Mouse (Mus musculus): Measurements from ENCODE around the gene Cfd. TPM values are rescaled to one million over a fixed set of nuclear protein-coding genes. Genes with fewer than 3 reads are reported as not detected.

Gene Cfd
- polyA plus RNA-seq, 1 experiment = not detected

DNA sequence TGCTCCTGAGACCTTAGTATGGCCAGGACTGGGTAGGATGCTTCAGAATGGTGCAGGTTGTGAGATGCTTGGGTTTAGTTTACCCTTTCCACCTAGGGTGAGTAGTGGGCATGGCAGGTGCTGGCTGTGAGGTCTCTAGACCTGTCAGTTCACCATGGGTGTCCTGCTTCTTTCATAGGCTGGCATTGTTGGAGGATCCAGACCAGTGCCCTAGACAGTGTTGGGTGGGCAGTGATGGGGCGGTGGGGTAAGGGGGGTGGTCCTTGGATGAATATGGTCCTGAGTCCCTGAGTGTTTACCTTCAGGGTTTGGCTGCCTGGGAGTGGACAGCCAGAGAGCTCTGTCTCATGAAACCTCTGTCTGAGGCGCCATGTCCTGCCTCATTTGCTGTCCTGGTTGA is 32.8 kb upstream of the Cfd start:
- Histone ChIP-seq H3K27me3 (ENCODE audit: control insufficient read depth, insufficient read depth, insufficient read length) (no peaks in the 10 kb centered on the region), H3K36me3 (ENCODE audit: control insufficient read depth, insufficient read depth) (peaks cover 72% of the 10 kb centered on the region), H3K79me3 (ENCODE audit: low read depth) (peaks cover 72% of the 10 kb centered on the region), H3K4me3 (ENCODE audit: insufficient read depth, poor library complexity, severe bottlenecking) (peak overlapping the region; percentile 87), H3K79me2 (ENCODE audit: control insufficient read depth, insufficient read depth) (peaks cover 86% of the 10 kb centered on the region), H3ac (ENCODE audit: control insufficient read depth, insufficient read length, low read depth) (peak overlapping the region; percentile 2)
- TF ChIP-seq FOSL1 (IDR thresholded peaks at IDR 0.05; ENCODE audit: insufficient read depth, low read length, poor library complexity, severe bottlenecking) = no peak
- no peak for TF ChIP-seq MAX (IDR thresholded peaks at IDR 0.05)
- no peak for TF ChIP-seq USF1 (IDR thresholded peaks at IDR 0.05; ENCODE audit: low read depth)
- TF ChIP-seq CEBPB (IDR thresholded peaks at IDR 0.05; ENCODE audit: low read depth) = no peak
- TF ChIP-seq MYOD1 (IDR thresholded peaks at IDR 0.05; ENCODE audit: control insufficient read depth, insufficient read length, low read depth) = no peak
- no peak for TF ChIP-seq CTCF (IDR thresholded peaks at IDR 0.05; ENCODE audit: control insufficient read depth, insufficient read depth, insufficient read length)
- TF ChIP-seq MYOG (IDR thresholded peaks at IDR 0.05; ENCODE audit: control insufficient read depth, extremely low read depth, insufficient read length) = no peak

DNA sequence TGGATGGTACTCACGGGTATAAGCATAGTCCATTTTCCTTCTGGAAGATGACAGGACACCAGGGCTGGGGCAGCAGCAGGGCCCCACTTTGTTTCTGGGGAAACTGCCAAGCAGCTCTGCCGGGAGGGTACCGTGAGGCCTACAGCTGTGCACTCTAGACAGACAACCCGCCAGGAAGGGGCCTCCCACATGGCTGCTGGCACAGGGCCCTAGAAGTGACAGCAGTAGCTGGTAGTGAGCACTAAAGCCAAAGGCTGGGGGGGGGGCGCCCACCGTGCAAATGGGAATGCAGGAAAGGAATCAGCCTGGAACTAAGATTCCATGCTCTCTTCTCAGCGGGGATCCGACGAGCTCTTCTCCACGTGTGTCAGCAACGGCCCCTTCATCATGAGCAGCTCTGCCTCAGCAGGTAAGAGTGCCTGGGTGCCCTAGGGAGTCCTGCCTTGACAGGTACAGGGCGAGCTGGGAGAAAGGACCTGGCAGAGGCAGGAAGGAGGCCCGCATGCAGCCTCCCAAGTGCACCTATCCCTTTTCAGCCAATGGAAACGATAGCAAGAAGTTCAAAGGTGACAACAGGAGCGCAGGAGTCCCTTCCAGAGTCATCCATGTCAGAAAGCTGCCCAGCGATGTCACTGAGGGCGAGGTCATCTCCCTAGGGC is 32.1 kb upstream of the Cfd start:
- H3K27me3 ChIP-seq (ENCODE audit: control insufficient read depth, insufficient read depth, insufficient read length) = no peaks in the 10 kb centered on the region
- H3K36me3 ChIP-seq (ENCODE audit: control insufficient read depth, insufficient read depth) = peaks cover 79% of the 10 kb centered on the region
- no peak overlapping the region for H3ac ChIP-seq (ENCODE audit: control insufficient read depth, insufficient read length, low read depth)
- H3K4me3 ChIP-seq (ENCODE audit: insufficient read depth, poor library complexity, severe bottlenecking) = no peak overlapping the region
- no peak for TF ChIP-seq MAX (IDR thresholded peaks at IDR 0.05)
- no peak for TF ChIP-seq MYOG (IDR thresholded peaks at IDR 0.05; ENCODE audit: control insufficient read depth, extremely low read depth, insufficient read length)
- TF ChIP-seq CEBPB (IDR thresholded peaks at IDR 0.05; ENCODE audit: low read depth) = no peak
- TF ChIP-seq CTCF (IDR thresholded peaks at IDR 0.05; ENCODE audit: control insufficient read depth, insufficient read depth, insufficient read length) = no peak
- TF ChIP-seq MYOD1 (IDR thresholded peaks at IDR 0.05; ENCODE audit: control insufficient read depth, insufficient read length, low read depth) = no peak
- no peak for TF ChIP-seq FOSL1 (IDR thresholded peaks at IDR 0.05; ENCODE audit: insufficient read depth, low read length, poor library complexity, severe bottlenecking)
- no peak for TF ChIP-seq USF1 (IDR thresholded peaks at IDR 0.05; ENCODE audit: low read depth)
- peaks cover 71% of the 10 kb centered on the region for H3K79me3 ChIP-seq (ENCODE audit: low read depth)
- peaks cover 83% of the 10 kb centered on the region for H3K79me2 ChIP-seq (ENCODE audit: control insufficient read depth, insufficient read depth)

DNA sequence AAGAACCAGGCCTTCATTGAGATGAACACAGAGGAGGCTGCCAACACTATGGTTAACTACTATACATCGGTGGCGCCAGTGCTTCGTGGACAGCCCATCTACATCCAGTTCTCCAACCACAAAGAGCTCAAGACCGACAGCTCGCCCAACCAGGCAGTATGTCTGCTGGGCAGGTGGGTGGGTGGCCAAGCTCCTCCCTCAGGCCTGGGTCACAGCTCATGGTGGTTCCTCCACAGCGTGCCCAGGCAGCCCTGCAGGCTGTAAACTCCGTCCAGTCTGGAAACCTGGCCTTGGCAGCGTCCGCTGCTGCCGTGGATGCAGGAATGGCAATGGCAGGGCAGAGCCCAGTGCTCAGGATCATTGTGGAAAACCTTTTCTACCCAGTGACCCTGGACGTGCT is 31.5 kb upstream of the Cfd start:
- Histone ChIP-seq H3ac (ENCODE audit: control insufficient read depth, insufficient read length, low read depth) (no peak overlapping the region), H3K79me3 (ENCODE audit: low read depth) (peaks cover 71% of the 10 kb centered on the region), H3K4me3 (ENCODE audit: insufficient read depth, poor library complexity, severe bottlenecking) (no peak overlapping the region), H3K27me3 (ENCODE audit: control insufficient read depth, insufficient read depth, insufficient read length) (no peaks in the 10 kb centered on the region), H3K79me2 (ENCODE audit: control insufficient read depth, insufficient read depth) (peaks cover 83% of the 10 kb centered on the region), H3K36me3 (ENCODE audit: control insufficient read depth, insufficient read depth) (peaks cover 84% of the 10 kb centered on the region)
- TF ChIP-seq MYOG (IDR thresholded peaks at IDR 0.05; ENCODE audit: control insufficient read depth, extremely low read depth, insufficient read length) (no peak), CTCF (IDR thresholded peaks at IDR 0.05; ENCODE audit: control insufficient read depth, insufficient read depth, insufficient read length) (no peak), FOSL1 (IDR thresholded peaks at IDR 0.05; ENCODE audit: insufficient read depth, low read length, poor library complexity, severe bottlenecking) (no peak), USF1 (IDR thresholded peaks at IDR 0.05; ENCODE audit: low read depth) (no peak), MYOD1 (IDR thresholded peaks at IDR 0.05; ENCODE audit: control insufficient read depth, insufficient read length, low read depth) (no peak), CEBPB (IDR thresholded peaks at IDR 0.05; ENCODE audit: low read depth) (no peak), MAX (IDR thresholded peaks at IDR 0.05) (no peak)

DNA sequence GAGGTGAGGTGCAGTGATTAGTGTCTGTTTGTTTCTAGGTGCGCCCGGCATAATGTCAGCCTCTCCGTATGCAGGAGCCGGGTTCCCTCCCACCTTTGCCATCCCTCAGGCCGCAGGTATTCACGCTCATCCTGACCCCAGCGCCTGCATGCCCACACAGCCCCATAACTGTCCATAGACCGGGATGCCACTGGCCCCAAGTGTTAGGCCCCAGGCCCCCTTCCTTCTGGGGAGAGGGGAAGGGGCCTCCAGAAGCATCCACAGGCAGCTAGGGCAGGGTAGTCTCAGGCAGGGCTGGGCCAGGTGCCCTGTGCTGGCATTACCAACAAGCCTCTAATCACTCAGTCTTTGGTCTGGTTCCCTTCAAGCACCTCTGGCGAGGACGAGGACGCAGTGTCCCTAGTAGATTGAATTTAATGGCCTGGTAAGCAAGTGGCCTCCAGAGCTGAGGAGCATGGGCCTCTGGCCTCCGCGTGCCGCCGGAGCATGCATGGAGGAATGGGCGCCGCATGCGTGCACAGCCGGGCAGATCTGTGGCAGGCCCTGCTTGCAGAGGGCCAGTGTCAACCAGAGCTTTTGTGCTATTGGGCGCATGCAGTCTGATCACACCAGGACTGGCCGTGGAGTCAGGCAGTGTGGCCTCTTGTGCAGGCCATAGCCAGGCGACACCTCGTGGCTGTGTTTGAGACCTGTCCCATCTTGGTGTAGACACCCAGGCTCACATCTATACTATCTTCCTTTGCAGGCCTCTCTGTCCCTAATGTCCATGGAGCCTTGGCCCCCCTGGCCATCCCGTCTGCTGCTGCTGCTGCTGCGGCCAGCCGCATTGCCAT is 30.4 kb upstream of the Cfd start:
- H3K4me3 ChIP-seq (ENCODE audit: insufficient read depth, poor library complexity, severe bottlenecking) = no peak overlapping the region
- peaks cover 63% of the 10 kb centered on the region for H3K79me3 ChIP-seq (ENCODE audit: low read depth)
- TF ChIP-seq MYOG (IDR thresholded peaks at IDR 0.05; ENCODE audit: control insufficient read depth, extremely low read depth, insufficient read length) = no peak
- no peak for TF ChIP-seq MAX (IDR thresholded peaks at IDR 0.05)
- no peak overlapping the region for H3ac ChIP-seq (ENCODE audit: control insufficient read depth, insufficient read length, low read depth)
- peaks cover 93% of the 10 kb centered on the region for H3K36me3 ChIP-seq (ENCODE audit: control insufficient read depth, insufficient read depth)
- H3K79me2 ChIP-seq (ENCODE audit: control insufficient read depth, insufficient read depth) = peaks cover 74% of the 10 kb centered on the region
- no peaks in the 10 kb centered on the region for H3K27me3 ChIP-seq (ENCODE audit: control insufficient read depth, insufficient read depth, insufficient read length)

DNA sequence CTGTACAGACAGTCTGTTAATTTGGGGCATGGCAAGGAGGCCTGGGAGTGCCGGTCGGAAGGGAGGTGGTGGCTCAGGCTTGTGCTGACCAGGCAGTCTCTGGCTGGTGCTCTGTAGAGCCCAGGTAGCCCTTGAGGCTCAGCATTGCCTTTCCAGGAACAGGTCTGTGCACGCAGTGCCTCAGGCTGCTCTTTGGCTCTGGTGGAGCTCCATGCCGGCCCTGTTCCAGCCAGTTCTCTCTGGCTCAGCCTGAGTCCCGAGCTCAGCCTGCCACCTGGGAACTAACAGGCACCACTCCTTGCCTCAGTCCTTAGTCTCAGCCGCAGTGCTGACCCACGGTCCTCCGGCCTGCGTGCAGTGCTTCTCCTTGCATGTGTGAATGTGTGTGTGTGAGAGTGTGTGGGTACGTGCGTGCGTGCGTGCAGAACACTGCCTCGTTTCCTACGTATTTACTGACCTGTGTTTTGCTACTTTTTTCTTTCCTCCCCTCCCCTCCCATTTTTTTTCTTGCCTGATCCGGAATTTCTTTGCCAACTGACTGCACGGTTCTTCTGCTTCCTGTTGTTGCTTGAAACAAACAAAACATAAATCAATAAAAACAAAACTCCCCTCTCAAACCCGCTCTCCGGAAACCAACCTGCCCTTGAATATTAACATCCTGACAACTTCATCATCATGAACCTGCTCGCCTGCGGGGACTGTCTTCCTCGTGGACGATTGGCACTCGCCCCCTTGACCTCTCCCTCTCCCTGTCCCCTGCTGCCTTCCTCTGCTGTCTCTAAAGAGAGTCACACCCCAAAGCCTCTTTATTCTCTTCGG is 29.2 kb upstream of the Cfd start:
- Histone ChIP-seq H3K27me3 (ENCODE audit: control insufficient read depth, insufficient read depth, insufficient read length) (no peaks in the 10 kb centered on the region), H3ac (ENCODE audit: control insufficient read depth, insufficient read length, low read depth) (no peak overlapping the region), H3K36me3 (ENCODE audit: control insufficient read depth, insufficient read depth) (peaks cover 86% of the 10 kb centered on the region), H3K4me3 (ENCODE audit: insufficient read depth, poor library complexity, severe bottlenecking) (no peak overlapping the region), H3K79me2 (ENCODE audit: control insufficient read depth, insufficient read depth) (peaks cover 62% of the 10 kb centered on the region), H3K79me3 (ENCODE audit: low read depth) (peaks cover 51% of the 10 kb centered on the region)
- TF ChIP-seq CEBPB (IDR thresholded peaks at IDR 0.05; ENCODE audit: low read depth) (no peak), CTCF (IDR thresholded peaks at IDR 0.05; ENCODE audit: control insufficient read depth, insufficient read depth, insufficient read length) (no peak), FOSL1 (IDR thresholded peaks at IDR 0.05; ENCODE audit: insufficient read depth, low read length, poor library complexity, severe bottlenecking) (no peak), MYOG (IDR thresholded peaks at IDR 0.05; ENCODE audit: control insufficient read depth, extremely low read depth, insufficient read length) (no peak), MAX (IDR thresholded peaks at IDR 0.05) (no peak), MYOD1 (IDR thresholded peaks at IDR 0.05; ENCODE audit: control insufficient read depth, insufficient read length, low read depth) (no peak), USF1 (IDR thresholded peaks at IDR 0.05; ENCODE audit: low read depth) (no peak)
